Mouse (Mus musculus) limb, embryonic 11.5 days (tissue): ENCODE results near the gene Foxf1. TPM values are rescaled to one million over a fixed set of nuclear protein-coding genes. Genes with fewer than 3 reads are reported as not detected.
A peak's percentile ranks its signal among the peaks of the same experiment; 100 is the strongest.

Experiments used
- ATAC-seq: fragments of 200-750 bp; cut with Nextera tagmentation; 2 replicates; pipeline ENCODE4 v1.8.0; 2017; ENCODE audit warnings: low read depth; ENCODE audit not compliant: insufficient number of reproducible peaks, low FRiP score, low TSS enrichment
- DNase-seq: peaks from one replicate; pipeline ENCODE4 v3.0.0-alpha.2; 2015; ENCODE audit warnings: low spot score
- H3K27ac ChIP-seq: fragments of 300-500 bp; sonication (generic); replicated peaks from 2 replicates; pipeline ENCODE4 v1.5.1; 2014; ENCODE audit warnings: low read depth, mild to moderate bottlenecking, low read length
- H3K27me3 ChIP-seq: fragments of 300-500 bp; sonication (generic); 2 replicates; pipeline ENCODE4 v1.6.1; 2014; ENCODE audit warnings: mild to moderate bottlenecking, low read length, mixed read lengths; ENCODE audit not compliant: control insufficient read depth, insufficient read depth
- H3K36me3 ChIP-seq: fragments of 300-500 bp; sonication (generic); 2 replicates; pipeline ENCODE4 v1.6.1; 2014; ENCODE audit warnings: mild to moderate bottlenecking, low read length, moderate library complexity, mixed read lengths; ENCODE audit not compliant: control insufficient read depth, insufficient read depth
- H3K4me1 ChIP-seq: fragments of 300-500 bp; sonication (generic); 2 replicates; pipeline ENCODE4 v1.6.1; 2014; ENCODE audit warnings: low read length, mixed read lengths; ENCODE audit not compliant: control insufficient read depth, insufficient read depth
- H3K4me2 ChIP-seq: fragments of 300-500 bp; sonication (generic); 2 replicates; pipeline ENCODE4 v1.6.1; 2014; ENCODE audit warnings: low read depth, mild to moderate bottlenecking, moderate library complexity; ENCODE audit not compliant: severe bottlenecking
- H3K4me3 ChIP-seq: fragments of 300-500 bp; sonication (generic); 2 replicates; pipeline ENCODE4 v1.5.1; 2014; ENCODE audit warnings: low read depth, low read length
- H3K9ac ChIP-seq: fragments of 300-500 bp; sonication (generic); 2 replicates; pipeline ENCODE4 v1.6.1; 2014; ENCODE audit warnings: mild to moderate bottlenecking, low read length
- H3K9me3 ChIP-seq: fragments of 300-500 bp; sonication (generic); 2 replicates; pipeline ENCODE4 v1.6.1; 2016; ENCODE audit warnings: low read length; ENCODE audit not compliant: control insufficient read depth
- WGBS: fragments of 180-500 bp; shearing (Covaris S2); extraction: QIAGEN DNeasy Blood & Tissue Kit; methylation state at CpG from one replicate; pipeline ENCODE4 v1.1.7; 2014; 5-methylcytosine and 5-hydroxymethylcytosine counted together
- polyA plus RNA-seq: library from polyadenylated mRNA; unstranded; fragments of >200 nt; fragmentation: Nextera tagmentation; extraction: Ambion mirVana; gene quantifications from 2 replicates; pipeline ENCODE4 v1.2.1, GENCODE M21; 2014

Foxf1 gene
- polyA plus RNA-seq, 1 experiment from 2014 or later, result 0.27 TPM

DNA sequence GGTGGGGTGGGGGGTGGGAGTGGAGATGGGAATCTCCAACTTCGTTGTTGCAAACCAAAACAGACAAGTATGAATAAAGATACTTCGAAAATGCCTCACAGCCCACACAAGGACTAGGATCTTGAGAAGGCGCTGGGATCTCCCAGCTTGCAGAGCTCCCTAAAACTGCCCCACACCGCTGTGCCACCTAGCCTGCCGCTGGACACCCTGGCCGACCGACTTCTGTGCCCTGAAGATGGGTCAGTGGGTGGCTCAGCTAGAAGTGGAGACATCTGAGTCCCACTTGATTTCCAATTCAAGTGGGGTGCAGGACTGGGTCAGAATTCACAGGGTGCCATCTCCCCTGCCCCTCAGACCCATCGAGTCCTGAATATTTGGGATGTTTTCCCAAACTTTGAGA lies 37.5 kb downstream of the Foxf1 start:
- H3K36me3 ChIP-seq, result no peaks in the 10 kb centered on the region
- no peak for ATAC-seq
- WGBS, result 17% methylated on average over 8 of the region's 8 CpGs
- DNase-seq, result no peak
- no peak overlapping the region for H3K9ac ChIP-seq
- H3K27ac ChIP-seq, result no peak overlapping the region
- H3K4me2 ChIP-seq, result no peak overlapping the region
- peaks cover 92% of the 10 kb centered on the region for H3K27me3 ChIP-seq
- peaks cover 34% of the 10 kb centered on the region for H3K4me1 ChIP-seq
- H3K4me3 ChIP-seq, result no peak overlapping the region
- H3K9me3 ChIP-seq, result no peaks in the 10 kb centered on the region

DNA sequence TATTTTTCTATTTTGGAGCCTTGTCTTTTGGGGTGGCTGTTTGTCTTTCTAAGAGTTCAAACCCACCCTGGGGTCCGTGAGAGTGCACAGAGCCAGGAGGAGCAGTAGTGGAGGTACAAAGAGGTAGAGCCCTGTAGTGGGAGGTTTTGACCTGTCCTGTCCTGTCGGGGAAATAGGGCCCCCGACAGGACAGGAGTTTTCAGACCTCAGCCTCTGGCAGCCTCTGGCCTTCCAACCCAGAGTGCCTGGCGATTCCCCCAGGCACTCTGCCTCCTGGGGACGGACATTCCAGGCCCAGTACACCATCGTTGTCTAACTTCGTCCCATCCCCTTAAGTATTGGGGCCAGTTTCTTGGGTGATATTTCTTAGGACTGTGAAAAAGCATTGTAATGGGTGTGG lies 38.2 kb downstream of the Foxf1 start:
- DNase-seq (no peak), ATAC-seq (no peak)
- H3K9ac ChIP-seq, result no peak overlapping the region
- no peak overlapping the region for H3K27ac ChIP-seq
- H3K36me3 ChIP-seq, result no peaks in the 10 kb centered on the region
- peaks cover 29% of the 10 kb centered on the region for H3K4me1 ChIP-seq
- no peaks in the 10 kb centered on the region for H3K9me3 ChIP-seq
- 8% methylated on average over 7 of the region's 7 CpGs for WGBS
- no peak overlapping the region for H3K4me3 ChIP-seq
- no peak overlapping the region for H3K4me2 ChIP-seq
- peaks cover 92% of the 10 kb centered on the region for H3K27me3 ChIP-seq

DNA sequence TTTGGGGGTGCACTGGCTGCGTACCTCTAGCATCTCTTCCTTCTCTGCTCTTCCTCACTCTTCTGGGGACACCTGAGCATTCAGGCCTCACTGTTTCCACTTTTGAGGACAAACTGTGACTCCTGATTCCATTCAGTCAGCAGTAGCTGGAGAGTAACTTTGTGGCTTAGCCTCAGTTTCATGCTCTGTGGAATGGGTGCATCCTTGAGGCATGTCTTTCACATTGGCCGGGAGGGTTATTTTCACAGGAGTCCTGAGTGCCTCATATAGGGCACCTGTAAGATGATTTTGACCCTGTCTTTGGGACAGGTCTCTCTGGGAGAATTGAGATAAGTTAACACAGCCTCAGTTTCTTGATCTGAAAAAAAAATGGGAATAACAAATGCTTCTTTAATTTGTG lies 38.9 kb downstream of the Foxf1 start:
- no peak overlapping the region for H3K4me3 ChIP-seq
- H3K27ac ChIP-seq, result no peak overlapping the region
- WGBS, result 56% methylated on average over 2 of the region's 2 CpGs
- H3K9ac ChIP-seq, result no peak overlapping the region
- no peak overlapping the region for H3K4me2 ChIP-seq
- no peaks in the 10 kb centered on the region for H3K36me3 ChIP-seq
- DNase-seq, result no peak
- no peak for ATAC-seq
- no peaks in the 10 kb centered on the region for H3K9me3 ChIP-seq
- peaks cover 28% of the 10 kb centered on the region for H3K4me1 ChIP-seq
- H3K27me3 ChIP-seq, result peaks cover 92% of the 10 kb centered on the region

DNA sequence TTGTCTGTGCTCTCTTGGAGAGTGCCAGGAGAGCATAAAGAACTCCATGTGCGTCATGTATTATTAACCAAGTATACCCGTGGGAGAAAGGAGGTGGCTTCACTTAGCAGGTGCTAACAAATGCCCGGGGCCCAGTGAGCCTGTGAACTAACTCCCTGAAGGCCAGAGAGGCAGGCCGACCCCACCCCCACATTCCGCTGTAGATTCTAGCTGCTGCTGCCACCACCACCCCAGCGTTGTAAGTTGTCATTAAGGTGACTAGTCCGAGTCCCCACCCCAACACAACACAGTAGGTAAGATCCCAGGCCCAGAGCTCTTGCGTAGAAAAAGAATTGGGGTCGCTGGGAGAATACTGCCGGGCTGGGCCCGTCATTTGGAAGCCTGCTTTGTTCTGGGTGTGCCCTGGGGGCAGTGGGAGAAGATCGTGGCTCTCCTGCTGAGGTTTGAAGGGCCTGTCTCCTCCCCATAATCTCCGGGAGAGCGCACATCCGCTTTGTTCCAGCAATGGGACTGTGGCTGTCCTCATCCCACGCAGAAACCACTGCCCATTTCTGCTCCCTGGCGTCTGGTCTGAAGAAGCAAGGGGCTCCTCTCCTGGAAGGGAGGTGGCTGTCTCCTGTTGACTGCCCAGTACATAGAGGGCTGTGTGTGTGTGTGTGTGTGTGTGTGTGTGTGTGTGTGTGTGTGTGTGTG lies 40.5 kb downstream of the Foxf1 start:
- no peak overlapping the region for H3K4me3 ChIP-seq
- DNase-seq (no peak), ATAC-seq (peak; percentile 4; the same call in 1 of the 2 replicates)
- H3K4me2 ChIP-seq, result peak overlapping the region; percentile 56; the same call in 1 of the 2 replicates
- no peaks in the 10 kb centered on the region for H3K9me3 ChIP-seq
- 2% methylated on average over 17 of the region's 17 CpGs for WGBS
- H3K27me3 ChIP-seq, result peaks cover 98% of the 10 kb centered on the region
- no peak overlapping the region for H3K27ac ChIP-seq
- H3K4me1 ChIP-seq, result peaks cover 27% of the 10 kb centered on the region
- H3K36me3 ChIP-seq, result no peaks in the 10 kb centered on the region
- H3K9ac ChIP-seq, result no peak overlapping the region

DNA sequence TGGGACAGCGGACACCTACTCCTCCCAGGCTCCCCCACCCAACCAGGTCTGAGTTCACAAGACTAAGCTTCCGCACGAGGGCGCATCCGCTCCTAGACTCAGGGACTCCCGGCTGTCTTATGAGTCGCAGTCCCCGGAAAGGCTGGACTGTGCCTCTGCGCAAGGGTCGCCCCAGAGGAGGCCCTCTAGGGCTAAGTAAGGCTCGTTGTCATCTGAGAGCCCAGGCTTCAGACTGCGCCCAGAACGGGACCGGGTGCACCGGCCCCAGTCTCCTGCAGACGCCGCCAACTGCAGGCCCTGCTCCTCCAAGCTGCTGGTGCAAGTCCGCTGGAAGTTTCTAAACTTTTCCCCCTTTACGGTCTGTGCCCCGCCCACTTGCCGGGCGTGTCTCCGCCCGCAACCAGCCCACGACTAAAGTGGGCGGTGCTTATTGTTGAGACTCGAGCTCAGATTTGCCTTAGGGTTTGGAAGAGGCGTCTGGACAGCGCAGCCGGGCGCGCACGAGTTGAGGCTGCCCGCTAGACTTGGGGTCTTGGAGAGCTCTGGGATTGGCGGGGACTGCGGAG lies 41.2 kb downstream of the Foxf1 start:
- Histone ChIP-seq H3K27ac (no peak overlapping the region), H3K36me3 (no peaks in the 10 kb centered on the region), H3K4me3 (peak overlapping the region; percentile 20; the same call in 1 of the 2 replicates), H3K27me3 (peaks cover 98% of the 10 kb centered on the region), H3K9ac (0 out of 2 replicates have a peak overlapping the region, but pooled peaks have one; percentile 12), H3K4me2 (peak overlapping the region; percentile 56), H3K9me3 (no peaks in the 10 kb centered on the region), H3K4me1 (peaks cover 26% of the 10 kb centered on the region)
- ATAC-seq (peak; percentile 67), DNase-seq (peak; percentile 87)
- WGBS, result under 1% methylated on average over 36 of the region's 36 CpGs

DNA sequence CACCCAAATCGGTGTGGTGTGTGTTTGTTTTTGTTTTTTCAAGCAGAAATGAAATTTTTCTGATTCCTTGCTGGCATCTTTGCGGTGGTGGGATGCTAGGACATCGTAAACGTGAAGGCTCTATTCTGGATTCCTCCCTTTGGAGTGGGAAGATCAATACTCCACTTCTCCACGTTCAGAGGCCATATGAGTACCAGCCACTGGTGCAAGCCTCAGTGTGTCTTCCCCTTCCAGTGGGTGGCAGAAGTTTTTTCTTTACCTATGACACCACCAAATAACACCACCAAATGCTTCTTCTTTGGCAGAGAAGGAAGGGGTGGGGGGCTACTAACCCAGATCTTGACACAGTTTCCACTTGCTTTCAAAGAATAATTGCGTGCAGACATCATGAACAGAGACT lies 42.0 kb downstream of the Foxf1 start:
- H3K9me3 ChIP-seq, result no peaks in the 10 kb centered on the region
- H3K27ac ChIP-seq, result no peak overlapping the region
- no peak overlapping the region for H3K4me3 ChIP-seq
- H3K27me3 ChIP-seq, result peaks cover 92% of the 10 kb centered on the region
- no peak overlapping the region for H3K9ac ChIP-seq
- H3K4me2 ChIP-seq, result no peak overlapping the region
- no peak for ATAC-seq
- WGBS, result 3% methylated on average over 6 of the region's 6 CpGs
- no peaks in the 10 kb centered on the region for H3K36me3 ChIP-seq
- H3K4me1 ChIP-seq, result peaks cover 26% of the 10 kb centered on the region
- DNase-seq, result no peak

DNA sequence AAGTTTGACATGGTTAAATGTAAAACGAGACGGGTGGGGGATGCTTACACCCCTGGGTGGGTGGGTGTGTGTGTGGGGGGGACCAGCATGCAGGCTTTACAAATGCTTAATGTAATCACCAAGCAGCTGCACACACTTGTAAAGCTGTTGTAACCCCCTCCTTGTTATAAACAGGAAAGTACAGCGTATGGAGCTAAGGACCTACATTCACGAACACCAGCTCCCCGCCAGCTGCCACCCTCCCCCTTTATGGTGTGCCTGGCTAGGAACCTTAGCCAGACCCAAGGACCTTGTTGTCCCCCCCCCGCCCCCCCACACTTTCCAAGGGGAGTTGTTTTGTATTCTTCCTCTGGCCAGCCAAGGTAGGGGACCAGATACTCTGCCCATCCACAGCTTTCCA lies 42.5 kb downstream of the Foxf1 start:
- Histone ChIP-seq H3K9me3 (no peaks in the 10 kb centered on the region), H3K9ac (no peak overlapping the region), H3K4me1 (peaks cover 26% of the 10 kb centered on the region), H3K4me3 (no peak overlapping the region), H3K36me3 (no peaks in the 10 kb centered on the region), H3K4me2 (no peak overlapping the region), H3K27ac (no peak overlapping the region), H3K27me3 (peaks cover 87% of the 10 kb centered on the region)
- no peak for ATAC-seq
- DNase-seq, result no peak
- 5% methylated on average over 5 of the region's 6 CpGs for WGBS

DNA sequence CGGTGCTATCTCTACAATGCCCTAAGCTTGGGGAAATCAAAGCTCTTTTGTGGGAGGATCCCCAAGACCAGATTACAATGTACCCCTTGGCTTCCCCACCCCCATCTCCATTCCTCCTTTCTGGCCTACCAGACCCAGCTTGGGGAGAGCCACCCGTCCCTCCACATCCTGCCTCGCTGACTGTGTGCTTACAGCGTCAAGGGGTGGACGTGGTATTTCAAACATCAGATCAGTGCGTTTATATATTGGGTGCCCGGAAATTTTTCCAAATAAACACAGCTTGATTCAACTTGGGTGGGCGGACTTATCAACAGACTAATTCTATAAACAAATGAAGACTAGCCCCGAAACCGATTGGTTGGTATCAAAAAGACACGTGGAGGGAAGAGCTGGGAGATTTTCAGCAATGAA lies 43.1 kb downstream of the Foxf1 start:
- Histone ChIP-seq H3K36me3 (no peaks in the 10 kb centered on the region), H3K4me1 (peaks cover 26% of the 10 kb centered on the region), H3K9ac (no peak overlapping the region), H3K9me3 (no peaks in the 10 kb centered on the region), H3K27me3 (peaks cover 87% of the 10 kb centered on the region), H3K27ac (no peak overlapping the region), H3K4me3 (no peak overlapping the region), H3K4me2 (no peak overlapping the region)
- 2% methylated on average over 11 of the region's 11 CpGs for WGBS
- peak; percentile 48 for DNase-seq
- ATAC-seq, result no peak
